Mouse (Mus musculus) layer of hippocampus, postnatal 25 days (tissue): Measurements from ENCODE around the gene Rap1a. TPM values are rescaled to one million over a fixed set of nuclear protein-coding genes. Genes with fewer than 3 reads are reported as not detected.

Experiments
- DNase-seq, 2 experiments: peaks; one replicate each; pipeline ENCODE4 v3.0.0; 2022; ENCODE audit warnings: mixed read lengths in 2 of 2, low spot score in 1 of 2; ENCODE audit errors: extremely low spot score in 1 of 2
- total RNA-seq, 2 experiments: library from RNA; stranded (reverse); gene quantifications; 2 replicates each; pipeline ENCODE4 v1.2.3; 2021

The Rap1a gene
- total RNA-seq = 100 to 1,000 TPM; 101 to 108 TPM

DNA sequence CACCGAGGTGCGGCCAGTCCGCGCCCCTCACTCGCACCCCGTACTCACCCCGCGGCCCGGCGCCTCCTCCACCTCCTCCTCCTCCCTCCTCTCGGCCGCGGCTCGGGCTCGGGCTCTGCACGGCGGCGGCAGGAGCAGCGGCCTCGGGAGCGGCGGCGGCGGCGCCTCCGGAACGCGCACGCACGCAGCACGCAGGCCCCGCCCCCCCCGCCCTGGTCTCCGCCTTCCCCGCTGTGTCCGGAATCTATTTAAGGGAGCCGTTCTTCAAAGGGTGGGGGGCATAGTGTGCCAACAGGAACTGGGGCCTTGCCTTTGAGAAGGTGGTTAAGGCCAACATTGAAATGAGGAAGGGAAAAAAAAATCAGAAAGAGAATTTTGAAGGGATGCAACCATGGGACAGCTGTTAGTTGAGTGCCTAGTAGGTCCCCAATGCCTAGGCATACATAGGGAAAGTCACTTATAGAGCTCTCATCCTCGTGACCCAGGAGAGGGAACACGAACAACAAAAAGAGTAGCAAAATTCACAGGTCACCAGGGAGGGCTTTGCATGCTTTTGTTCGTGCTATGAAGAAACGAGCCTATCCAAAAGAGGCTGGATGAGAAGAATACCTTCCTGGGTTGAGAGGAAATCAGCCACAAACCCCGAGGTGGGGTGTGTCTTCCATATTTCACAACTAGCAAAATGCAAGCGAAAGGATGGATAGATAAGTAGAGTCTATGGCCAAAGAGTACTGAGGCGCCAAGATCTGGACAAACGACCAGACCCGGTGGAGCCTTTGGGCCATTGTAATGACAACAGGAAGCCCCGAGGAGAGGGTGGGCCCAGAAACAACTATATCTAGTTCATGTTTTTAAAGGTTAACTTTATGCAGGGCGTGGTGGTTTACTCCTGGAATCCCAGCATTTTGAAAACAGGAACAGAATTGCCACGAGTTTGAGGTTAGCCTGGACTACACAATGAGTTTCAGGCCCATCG is at the start of gene Rap1a:
TSS of gene Rap1a (minus strand) at position 146 of the 976 bp plus-strand sequence.
- DNase-seq = peak; percentile 67

DNA sequence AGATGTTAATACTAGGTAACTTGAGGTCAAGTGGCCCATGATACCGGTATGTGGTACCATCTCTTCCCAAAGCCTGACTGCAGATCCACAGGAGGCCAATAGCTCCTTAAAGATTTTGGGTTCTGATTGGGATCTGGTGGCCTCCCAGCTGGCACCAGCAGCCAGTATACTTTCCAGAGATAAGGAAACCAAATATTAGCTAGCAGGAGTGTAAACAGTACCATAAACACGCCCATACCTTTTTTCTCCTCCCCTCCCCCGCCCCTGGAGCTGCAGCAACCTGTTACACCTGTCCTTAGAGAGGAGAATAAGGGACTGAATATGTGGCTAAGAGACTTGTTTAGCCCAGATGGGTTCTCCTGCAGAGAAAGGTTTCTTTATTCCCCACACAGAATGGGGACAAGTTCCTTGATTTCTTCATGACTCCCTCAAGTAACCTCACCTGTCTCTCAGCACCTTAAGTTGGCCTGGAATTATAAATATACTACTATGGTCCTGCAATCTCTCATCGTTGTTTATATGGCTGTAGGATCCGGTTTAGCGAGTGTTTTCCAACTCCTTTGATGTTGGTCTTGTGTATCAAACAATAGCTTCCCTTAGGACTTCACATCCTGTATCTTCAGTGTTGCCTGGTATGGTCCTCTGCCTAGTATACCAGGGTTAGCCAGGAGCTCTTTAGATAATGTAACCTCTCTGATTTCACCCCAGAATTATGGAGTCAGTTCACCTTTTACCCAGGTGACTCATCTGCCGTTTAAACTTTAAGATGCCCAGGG is 45.3 kb upstream of the Rap1a start:
- no peak for DNase-seq

GRCm38 (mm10) chr3:105839836-105840235 is 38.7 kb upstream of the Rap1a start:
- DNase-seq = no peak

- no peak for DNase-seq
Observed at GRCm38 (mm10) chr3:105838655-105839054, 37.5 kb upstream of the Rap1a start.

- DNase-seq = no peak
Observed at GRCm38 (mm10) chr3:105836883-105837282, 35.7 kb upstream of the Rap1a start.

DNA sequence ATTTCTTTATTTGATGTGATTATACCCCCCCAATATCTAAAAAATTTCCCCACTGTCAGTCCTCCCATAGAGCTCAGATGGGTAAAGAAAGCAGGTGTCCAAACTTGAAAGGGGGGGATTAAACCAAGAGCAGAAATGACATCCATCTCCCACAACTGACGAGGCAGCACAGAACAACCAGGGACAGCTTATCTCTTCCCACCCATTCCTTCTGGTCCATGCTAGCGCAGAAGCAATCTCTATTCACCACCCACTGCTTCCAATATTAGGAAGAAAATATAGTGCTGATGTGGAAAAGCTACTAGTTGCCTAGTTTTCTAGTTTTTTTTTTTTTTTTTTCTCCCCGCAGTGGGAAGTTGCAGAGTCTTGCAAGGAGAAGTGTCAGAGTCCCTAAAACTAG is 34.7 kb upstream of the Rap1a start:
- DNase-seq = no peak

DNA sequence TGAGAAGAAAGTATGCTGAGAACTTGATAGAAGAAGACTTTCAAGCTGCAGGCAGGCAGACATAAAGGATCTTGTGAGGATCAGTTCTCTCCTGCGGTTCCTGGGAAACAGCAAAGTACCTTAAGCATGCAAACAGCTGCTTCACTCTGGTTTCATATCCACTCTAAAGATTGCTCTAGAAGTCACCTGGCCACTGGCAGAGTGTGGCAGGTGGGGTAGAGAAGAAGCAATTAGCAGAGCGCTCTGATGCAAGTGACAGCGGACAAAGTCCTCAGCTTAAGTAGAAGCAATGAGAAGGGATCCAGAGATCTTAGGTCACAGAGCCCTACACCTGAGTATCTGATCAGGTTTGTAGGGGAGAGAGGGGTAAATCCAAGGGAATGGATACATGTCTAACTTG is 30.4 kb upstream of the Rap1a start:
- no peak for DNase-seq

DNA sequence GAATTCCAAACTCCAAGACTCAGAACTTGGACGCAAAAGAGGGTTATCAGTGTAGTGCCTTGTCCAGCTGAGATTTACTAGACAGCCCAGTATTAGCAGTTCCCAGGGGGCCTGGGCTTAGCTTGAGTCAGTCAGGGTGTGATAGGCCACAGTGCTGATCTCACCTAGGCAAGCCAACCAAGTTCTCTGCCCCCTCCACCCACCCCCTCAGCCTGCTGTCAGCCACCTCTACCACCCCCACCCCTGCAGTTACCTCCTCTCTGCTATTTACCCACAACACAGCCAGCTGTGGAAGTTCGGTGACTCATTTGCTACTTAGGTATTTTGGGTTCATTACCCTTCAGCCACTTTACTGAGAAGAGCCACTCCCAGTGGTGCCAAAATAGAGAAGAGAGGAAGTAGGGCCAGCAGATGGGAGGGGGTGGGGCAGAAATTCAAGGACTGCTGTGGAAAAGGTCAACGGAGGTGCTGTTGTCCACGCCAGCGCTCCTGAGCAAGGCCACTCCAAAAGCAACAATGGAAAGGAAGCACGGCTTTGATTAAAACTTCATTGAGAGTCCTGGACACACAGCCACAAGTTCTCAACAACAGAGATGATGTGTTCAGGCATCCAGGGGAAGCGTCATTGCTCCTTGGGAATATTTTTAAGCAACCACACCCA is 24.5 kb upstream of the Rap1a start:
- DNase-seq = no peak

DNA sequence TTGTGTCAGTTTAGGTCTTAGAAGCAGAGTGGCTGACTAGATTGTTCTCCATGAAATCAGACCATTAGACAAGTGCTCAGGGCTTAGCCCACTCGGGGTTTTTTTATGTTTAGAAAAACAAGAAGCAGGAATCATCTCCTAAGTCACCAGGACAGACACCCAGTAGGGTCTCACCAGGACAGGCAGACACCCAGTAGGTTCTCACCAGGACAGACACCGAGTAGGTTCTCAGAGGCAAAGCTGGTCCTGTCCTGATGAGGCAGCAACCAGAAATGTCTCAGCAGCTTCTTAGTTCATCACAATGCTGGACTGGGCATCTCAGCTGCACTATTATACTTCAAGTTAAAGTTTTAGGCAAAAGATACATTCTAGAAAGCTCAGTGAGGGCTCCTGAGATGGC is 23.6 kb upstream of the Rap1a start:
- DNase-seq = no peak

DNA sequence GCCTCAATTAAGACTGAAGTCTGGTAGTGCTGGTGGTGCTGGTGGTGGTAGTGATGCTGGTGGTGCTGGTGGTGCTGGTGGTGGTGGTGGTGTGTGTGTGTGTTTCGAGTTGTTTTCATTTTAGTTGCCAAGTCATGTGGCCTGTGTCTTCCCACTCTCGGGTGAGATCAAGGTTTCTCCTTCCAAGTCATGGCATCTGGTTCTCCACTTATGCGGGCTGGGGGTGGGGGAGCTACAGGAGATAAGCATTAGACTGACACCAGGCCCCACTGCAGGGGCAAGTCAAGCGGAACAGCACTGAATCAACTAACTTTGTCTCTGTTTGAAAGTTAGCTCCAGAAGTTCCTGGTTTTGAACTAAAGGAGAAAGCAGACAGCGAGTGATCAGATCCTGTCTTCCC is 23.0 kb upstream of the Rap1a start:
- DNase-seq = no peak

DNA sequence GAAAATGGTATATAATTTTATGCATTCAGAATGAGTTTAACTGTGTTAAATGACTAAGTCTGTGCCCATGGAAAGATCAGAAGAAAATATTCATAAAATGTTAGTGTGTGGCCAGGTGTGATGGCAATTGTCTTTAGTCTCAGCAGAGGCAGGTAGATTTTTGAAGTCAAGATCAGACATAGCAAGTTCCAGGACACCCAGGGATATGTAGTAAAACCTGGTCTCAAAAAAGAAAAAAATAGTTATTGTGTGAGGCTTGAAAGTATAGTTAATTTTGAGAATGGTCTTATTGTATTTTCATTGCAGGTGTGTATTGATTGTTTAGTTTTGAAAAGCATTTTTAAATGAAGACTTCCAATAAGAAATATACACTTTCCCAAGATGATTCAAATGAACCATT is 22.5 kb upstream of the Rap1a start:
- DNase-seq = no peak

DNA sequence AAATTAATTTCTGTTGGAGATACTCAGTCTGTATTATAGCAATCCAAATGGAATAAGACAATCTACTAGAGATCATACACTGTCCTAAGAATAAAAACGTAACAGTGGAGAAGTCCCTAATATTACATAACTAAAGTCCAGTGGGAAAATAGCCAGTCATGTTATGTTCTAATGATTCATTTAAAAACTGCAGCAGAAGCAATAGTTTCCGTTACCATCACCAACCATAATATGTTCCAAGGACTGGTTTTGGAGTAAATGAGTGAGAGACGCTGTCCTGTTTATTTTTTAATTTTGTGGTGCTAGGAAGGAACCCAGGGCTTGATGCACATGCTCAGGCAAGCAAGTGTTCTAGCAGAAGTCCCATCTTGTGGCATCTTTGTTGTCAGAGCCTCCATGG is 20.4 kb upstream of the Rap1a start:
- no peak for DNase-seq

DNA sequence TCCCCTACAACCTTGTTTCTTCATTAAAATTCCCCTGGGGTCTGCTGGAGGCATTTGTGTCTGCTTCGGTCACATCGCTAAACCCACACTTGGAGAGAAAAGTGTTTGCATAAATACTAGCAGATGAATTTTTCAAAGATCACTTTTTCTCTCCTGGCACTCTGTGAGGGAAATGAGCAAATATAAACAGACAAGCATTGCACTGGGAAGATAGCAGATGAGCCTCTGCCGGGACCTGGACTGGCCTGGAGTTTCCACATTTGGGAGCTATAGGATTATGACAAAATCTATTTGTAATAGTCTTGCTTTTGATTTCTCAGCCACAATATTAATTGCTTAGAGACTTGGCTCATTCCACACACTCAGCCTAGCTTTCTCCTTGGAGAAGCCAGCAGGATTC is 19.1 kb upstream of the Rap1a start:
- DNase-seq = no peak

- DNase-seq = no peak
Observed at GRCm38 (mm10) chr3:105818130-105819004, 17.2 kb upstream of the Rap1a start.

DNA sequence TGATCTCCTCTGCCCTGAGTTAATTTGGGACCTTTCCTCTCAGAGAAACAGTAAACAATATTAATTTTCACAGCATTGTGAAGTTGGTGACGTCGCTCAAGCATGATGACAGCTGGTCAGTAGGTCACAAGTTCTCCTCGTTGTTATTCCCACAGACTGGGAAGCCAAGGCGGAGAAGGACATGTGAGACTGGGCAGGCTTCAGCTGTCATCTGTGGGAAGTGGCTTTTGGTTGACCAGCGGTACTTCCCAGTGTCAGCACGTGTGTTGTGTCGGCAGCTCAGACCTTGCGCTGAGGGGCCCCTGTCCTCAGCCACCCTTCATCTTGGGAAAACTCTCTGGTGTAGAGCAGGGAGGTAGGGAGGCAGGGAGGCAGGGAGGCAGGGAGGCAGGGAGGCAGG is 15.0 kb upstream of the Rap1a start:
- no peak for DNase-seq

DNA sequence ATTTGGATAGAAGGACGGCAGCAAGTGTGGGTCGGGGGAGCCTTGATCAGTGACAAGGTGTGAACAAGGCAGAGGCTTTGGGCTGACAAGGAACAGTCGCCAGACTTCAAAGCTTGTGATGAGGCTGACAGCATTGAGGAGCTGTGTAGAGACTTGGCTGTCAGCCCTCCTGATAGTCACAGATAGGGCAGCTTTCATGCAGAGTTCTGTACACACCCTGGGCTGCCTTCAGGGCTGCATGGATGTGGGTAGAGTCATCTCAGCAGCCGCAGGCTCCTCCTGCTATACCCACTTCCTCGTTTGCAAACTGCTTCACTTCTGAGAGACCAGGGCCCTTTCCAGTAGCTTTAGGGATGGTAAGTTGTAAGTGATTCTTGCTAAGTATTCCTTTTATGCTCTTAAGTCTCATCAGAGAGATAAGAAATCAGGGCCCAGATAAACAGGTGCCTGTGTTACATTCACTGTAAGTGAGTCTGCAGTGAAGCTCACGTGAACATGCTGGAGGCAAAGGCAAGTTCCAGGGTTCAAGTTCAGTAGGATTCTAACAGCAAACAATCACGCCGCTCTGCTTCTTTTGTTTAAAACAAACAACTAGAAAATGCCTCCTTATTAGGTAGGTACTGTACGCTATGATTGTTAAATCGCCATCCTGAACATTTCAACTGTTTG is 14.2 kb upstream of the Rap1a start:
- no peak for DNase-seq

- no peak for DNase-seq
Observed at GRCm38 (mm10) chr3:105811146-105811545, 10.0 kb upstream of the Rap1a start.

DNA sequence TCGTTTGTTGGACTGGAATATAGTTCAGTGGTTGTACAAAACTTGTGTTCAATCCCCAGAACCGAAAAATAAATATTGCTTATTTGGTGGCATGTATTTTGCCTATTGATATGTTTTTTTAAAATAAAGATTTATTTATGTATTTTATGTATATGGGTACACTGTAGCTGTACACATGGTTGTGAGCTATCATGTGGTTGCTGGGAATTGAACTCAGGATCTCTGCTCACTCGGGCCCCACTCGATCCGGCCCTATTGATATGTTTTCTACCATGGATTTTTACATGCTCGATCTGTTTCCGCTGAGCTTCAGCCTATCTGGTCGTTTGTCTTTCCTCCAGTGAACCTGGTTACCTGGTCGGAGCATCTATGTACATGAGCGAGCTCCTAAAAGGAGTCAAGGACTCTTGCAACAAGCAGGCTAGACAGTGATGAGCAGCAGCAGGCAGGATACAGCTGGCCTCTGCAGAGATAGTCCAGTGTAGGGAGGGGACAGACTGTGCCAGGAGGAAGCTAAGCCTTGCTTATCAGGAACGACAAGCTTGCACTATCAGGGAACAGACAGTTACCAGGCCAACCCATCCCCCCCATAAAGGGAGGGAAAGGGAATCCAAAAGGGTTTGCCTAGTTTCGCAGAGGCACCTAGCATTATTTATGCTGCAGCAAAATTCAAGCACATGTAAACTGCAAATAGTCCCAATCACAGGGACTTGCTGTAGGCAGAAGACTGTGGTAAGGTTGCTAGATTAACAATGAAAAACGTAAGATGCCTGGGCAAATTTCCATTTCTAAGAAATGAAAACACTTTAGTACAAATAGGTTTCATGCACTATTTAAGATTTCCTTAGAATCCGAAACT is 7.3 kb upstream of the Rap1a start:
- no peak for DNase-seq

DNA sequence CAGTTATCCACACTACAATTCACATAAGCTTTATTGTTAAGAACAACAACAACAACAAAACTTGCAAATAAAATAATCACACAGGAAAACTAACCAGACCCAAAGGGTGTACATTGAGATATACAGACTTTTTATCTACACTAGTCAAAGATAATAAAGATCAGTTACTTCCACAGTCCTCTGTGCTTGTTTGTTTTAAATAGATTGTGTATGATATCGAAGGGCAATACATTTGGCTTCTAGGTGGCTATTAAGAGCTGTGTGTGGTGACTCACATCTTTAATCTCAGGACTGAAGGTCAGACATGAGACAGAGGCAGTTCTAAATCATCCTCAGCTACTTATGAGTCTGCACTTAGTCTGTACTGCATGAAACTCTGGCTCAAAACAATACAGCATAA is 6.5 kb upstream of the Rap1a start:
- DNase-seq = no peak
